Mouse (Mus musculus) forebrain, postnatal 0 days (tissue): ENCODE data around the gene Ankrd24. TPM values are rescaled to one million over a fixed set of nuclear protein-coding genes. Genes with fewer than 3 reads are reported as not detected.
A peak's percentile ranks its signal among the peaks of the same experiment; 100 is the strongest.

ENCODE experiments used
- ATAC-seq: fragments of 200-750 bp; cut with Nextera tagmentation; 2 replicates; pipeline ENCODE4 v1.8.0; 2017; ENCODE audit warnings: mild to moderate bottlenecking, moderate library complexity
- DNase-seq: peaks from one replicate; pipeline ENCODE4 v3.0.0-alpha.2; 2015
- H3K27ac ChIP-seq: fragments of 300-500 bp; sonication (generic); 2 replicates; pipeline ENCODE4 v1.5.1; 2014; ENCODE audit warnings: low read depth, mild to moderate bottlenecking, antibody characterized with exemption, low read length, moderate library complexity, mixed read lengths
- H3K27me3 ChIP-seq: fragments of 300-500 bp; sonication (generic); 2 replicates; pipeline ENCODE4 v1.6.1; 2014; ENCODE audit warnings: mild to moderate bottlenecking, low read length, mixed read lengths; ENCODE audit not compliant: insufficient read depth
- H3K36me3 ChIP-seq: fragments of 300-500 bp; sonication (generic); 2 replicates; pipeline ENCODE4 v1.6.1; 2014; ENCODE audit warnings: mild to moderate bottlenecking, moderate library complexity; ENCODE audit not compliant: insufficient read depth
- H3K4me1 ChIP-seq: fragments of 300-500 bp; sonication (generic); 2 replicates; pipeline ENCODE4 v1.6.1; 2014; ENCODE audit warnings: antibody characterized with exemption; ENCODE audit not compliant: insufficient read depth
- H3K4me2 ChIP-seq: fragments of 300-500 bp; sonication (generic); 2 replicates; pipeline ENCODE4 v1.6.1; 2014; ENCODE audit warnings: low read depth, mild to moderate bottlenecking, moderate library complexity
- H3K4me3 ChIP-seq: fragments of 300-500 bp; sonication (generic); 2 replicates; pipeline ENCODE4 v1.5.1; 2014; ENCODE audit warnings: low read depth, low read length, mixed read lengths
- H3K9ac ChIP-seq: fragments of 300-500 bp; sonication (generic); 2 replicates; pipeline ENCODE4 v1.6.1; 2014; ENCODE audit warnings: mild to moderate bottlenecking
- H3K9me3 ChIP-seq: fragments of 300-500 bp; sonication (generic); 2 replicates; pipeline ENCODE4 v1.6.1; 2016; ENCODE audit warnings: low read length
- CTCF ChIP-seq: sonication (generic); IDR thresholded peaks from 2 replicates; pipeline ENCODE4 v1.5.1; 2016; ENCODE audit warnings: antibody characterized with exemption, control low read depth, low read depth
- WGBS: fragments of 180-500 bp; shearing (Covaris S2); extraction: QIAGEN DNeasy Blood & Tissue Kit; methylation state at CpG from one replicate; pipeline ENCODE4 v1.1.7; 2014; 5-methylcytosine and 5-hydroxymethylcytosine counted together
- polyA plus RNA-seq: library from polyadenylated mRNA; unstranded; fragments of >200 nt; fragmentation: Nextera tagmentation; extraction: Ambion mirVana; gene quantifications from 2 replicates; pipeline ENCODE4 v1.2.1, GENCODE M21; 2015
- total RNA-seq: library from RNA; depleted of rRNA; stranded (reverse); fragments of >200 nt; gene quantifications from 2 replicates; pipeline ENCODE4 v1.2.3, GENCODE M21; 2014

Ankrd24 gene
- total and polyA plus RNA-seq, 2 experiments from 2014 or later, result 11.4 to 63.6 TPM

GRCm38 (mm10) chr10:81620786-81621185 lies 7.6 kb upstream of the Ankrd24 start:
- ATAC-seq (no peak), DNase-seq (no peak)
- Histone ChIP-seq H3K9ac (no peak overlapping the region), H3K9me3 (no peaks in the 10 kb centered on the region), H3K4me1 (no peaks in the 10 kb centered on the region), H3K4me3 (no peak overlapping the region), H3K27me3 (no peaks in the 10 kb centered on the region), H3K27ac (no peak overlapping the region), H3K4me2 (no peak overlapping the region), H3K36me3 (peaks cover 43% of the 10 kb centered on the region)
- 62% methylated on average over 9 of the region's 9 CpGs for WGBS
- TF ChIP-seq CTCF, result no peak

DNA sequence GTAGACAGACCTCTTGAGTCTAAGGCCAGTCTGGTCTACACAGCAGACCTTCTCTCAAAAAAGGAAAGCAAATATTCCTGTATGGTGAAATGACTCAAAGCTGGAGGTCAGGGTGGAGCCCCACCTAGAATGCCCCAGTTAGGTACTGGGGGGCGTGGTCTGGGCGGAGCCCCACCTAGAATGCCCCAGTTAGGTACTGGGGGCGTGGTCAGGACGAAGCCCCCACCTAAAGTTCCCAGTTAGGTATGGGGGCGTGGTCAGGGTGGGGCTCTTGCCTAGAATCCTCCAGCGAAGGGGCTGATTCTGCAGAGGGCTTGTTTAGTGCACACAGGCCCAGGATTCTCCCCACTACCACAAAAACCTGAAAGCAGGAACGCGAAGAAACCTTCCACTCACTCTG lies 4.9 kb upstream of the Ankrd24 start:
- Histone ChIP-seq H3K9ac (no peak overlapping the region), H3K27me3 (no peaks in the 10 kb centered on the region), H3K9me3 (no peaks in the 10 kb centered on the region), H3K4me2 (no peak overlapping the region), H3K36me3 (peaks cover 43% of the 10 kb centered on the region), H3K4me3 (no peak overlapping the region), H3K27ac (no peak overlapping the region), H3K4me1 (peaks cover 11% of the 10 kb centered on the region)
- no peak for TF ChIP-seq CTCF
- ATAC-seq, result no peak
- WGBS, result 65% methylated on average over 8 of the region's 8 CpGs
- no peak for DNase-seq

DNA sequence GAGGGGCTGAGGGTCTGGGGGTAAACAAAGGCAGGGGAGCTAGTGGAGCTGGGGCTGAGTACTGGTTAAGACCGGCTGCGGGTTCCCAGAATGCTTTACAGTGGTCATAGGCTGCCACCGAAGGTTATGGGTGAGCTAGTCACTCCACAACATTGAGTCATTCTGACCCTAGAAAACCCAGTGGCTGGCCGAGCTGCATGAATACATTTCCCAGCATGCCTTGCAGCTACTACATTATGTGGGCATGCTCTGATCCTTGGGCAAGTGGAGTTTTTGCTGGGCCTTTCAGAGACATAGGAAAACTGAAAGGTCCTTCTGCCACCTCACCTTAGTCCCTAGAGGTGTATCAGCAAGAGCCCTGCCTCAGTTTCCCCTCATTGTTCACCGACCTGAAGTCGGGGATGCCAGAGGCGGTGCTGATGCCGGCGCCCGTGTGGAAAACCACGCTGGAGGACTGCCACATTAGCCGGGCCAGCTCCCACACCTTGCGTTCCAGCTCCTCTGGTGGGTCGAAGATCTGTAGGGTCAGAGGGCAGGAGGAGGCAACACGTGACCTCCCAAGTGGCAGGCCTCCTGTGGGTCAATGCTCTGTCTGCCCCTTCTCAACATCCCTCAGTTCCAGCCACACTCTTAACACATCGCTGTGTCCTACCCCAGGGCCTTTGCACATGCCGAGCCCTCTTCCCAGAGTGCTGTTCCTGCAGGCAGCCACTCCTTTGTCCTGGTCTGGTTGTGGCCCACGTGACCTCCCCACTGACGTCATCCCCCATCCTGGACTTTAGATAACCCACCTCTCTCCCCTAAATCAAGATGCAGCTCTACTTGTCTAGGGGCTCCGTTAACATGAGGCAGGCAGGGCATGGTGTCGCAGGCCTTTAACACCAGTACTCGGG lies 2.0 kb upstream of the Ankrd24 start:
- peak overlapping the region; percentile 88 for H3K9ac ChIP-seq
- peak overlapping the region; percentile 80 for H3K4me2 ChIP-seq
- H3K4me3 ChIP-seq, result peak overlapping the region; percentile 90
- DNase-seq (no peak), ATAC-seq (no peak)
- H3K36me3 ChIP-seq, result peaks cover 35% of the 10 kb centered on the region
- TF ChIP-seq CTCF, result no peak
- peak overlapping the region; percentile 86; the same call in 1 of the 2 replicates for H3K27ac ChIP-seq
- peaks cover 11% of the 10 kb centered on the region for H3K4me1 ChIP-seq
- 89% methylated on average over 22 of the region's 22 CpGs for WGBS
- H3K9me3 ChIP-seq, result no peaks in the 10 kb centered on the region
- H3K27me3 ChIP-seq, result no peaks in the 10 kb centered on the region

DNA sequence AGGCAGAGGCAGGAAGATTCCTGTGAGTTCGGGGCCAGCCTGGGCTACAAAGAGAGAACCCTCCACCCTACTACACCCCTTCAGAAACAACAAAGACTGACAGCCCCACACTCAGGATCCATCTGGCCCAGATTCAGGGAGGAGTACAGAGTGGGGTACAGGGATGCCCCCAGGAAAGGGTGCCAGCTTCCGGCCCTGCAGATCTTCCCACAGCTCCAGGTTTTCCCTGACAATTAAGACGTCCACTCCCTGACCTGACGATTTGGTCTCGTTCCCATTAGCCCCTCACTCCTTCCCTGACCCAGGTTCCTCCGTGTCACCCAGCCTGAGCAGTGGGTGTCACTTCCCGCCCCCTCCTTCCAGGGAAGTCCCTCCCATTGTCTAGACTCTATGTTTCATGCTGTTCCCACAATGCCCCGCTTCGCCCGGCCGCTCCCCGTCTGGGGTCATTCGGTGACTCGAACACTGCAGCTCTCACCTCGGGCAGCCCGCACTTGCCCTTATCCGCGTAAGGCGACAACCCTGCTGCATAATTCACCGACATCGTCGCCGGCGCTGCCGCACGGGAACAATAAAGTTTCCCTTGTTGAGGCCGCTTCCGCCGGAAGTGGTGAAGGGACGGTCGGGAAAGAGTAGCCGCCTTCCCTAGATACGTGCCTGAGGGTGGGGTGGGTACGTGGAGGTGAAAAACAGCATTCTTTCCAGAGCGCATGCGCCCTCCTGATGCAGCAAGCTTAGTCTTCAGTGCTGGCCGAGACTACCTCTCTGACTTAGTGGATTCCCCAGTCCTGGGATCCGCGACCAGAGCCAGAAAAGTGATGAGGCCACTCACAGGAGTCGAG lies 1.1 kb upstream of the Ankrd24 start, which contains the start of gene Sirt6:
Gene Sirt6 (minus strand): TSS at position 804 of the 842 bp plus-strand sequence.
- Histone ChIP-seq H3K4me2 (peak within 1 kb of the TSS; percentile 80), H3K27ac (peak within 1 kb of the TSS; percentile 86)
- WGBS, result 6% methylated on average over 40 of the region's 40 CpGs

DNA sequence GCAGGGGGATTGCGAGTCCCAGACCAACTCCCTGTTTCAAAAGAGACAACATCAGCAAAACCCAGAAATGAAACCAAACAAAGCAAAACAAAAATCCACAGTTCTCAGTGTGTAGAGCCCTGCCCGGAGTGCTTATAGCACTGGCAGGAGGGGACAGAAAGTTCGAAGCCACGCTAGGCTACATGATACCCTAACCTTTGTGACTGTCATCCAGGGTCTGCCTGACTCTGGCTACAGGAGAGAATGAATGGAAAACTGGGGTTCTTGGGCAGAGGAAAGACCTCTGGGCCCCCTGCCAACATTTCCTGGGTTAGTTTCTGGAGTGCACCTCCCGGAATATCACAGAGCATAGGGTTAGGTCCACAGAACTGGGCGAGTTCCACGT lies 512 bp upstream of the Ankrd24 start:
- DNase-seq (no peak), ATAC-seq (peak; percentile 21)
- H3K27me3 ChIP-seq, result no peaks in the 10 kb centered on the region
- H3K4me1 ChIP-seq, result peaks cover 11% of the 10 kb centered on the region
- peak overlapping the region; percentile 90 for H3K4me3 ChIP-seq
- WGBS, result 60% methylated on average over 7 of the region's 7 CpGs
- H3K9me3 ChIP-seq, result no peaks in the 10 kb centered on the region
- H3K36me3 ChIP-seq, result peaks cover 22% of the 10 kb centered on the region
- H3K27ac ChIP-seq, result peak overlapping the region; percentile 86
- H3K4me2 ChIP-seq, result peak overlapping the region; percentile 80
- no peak for TF ChIP-seq CTCF
- H3K9ac ChIP-seq, result peak overlapping the region; percentile 88

More for the DNA sequence above, 1.1 kb upstream of the Ankrd24 start, which contains the start of gene Sirt6:
- peaks cover 11% of the 10 kb centered on the region for H3K4me1 ChIP-seq
- ATAC-seq (peak; percentile 95), DNase-seq (peak; percentile 96)
- H3K9ac ChIP-seq, result peak within 1 kb of the TSS; percentile 88
- H3K27me3 ChIP-seq, result no peaks in the 10 kb centered on the region
- peak within 1 kb of the TSS; percentile 90 for H3K4me3 ChIP-seq
- H3K36me3 ChIP-seq, result peaks cover 28% of the 10 kb centered on the region
- TF ChIP-seq CTCF, result no peak
- no peaks in the 10 kb centered on the region for H3K9me3 ChIP-seq

DNA sequence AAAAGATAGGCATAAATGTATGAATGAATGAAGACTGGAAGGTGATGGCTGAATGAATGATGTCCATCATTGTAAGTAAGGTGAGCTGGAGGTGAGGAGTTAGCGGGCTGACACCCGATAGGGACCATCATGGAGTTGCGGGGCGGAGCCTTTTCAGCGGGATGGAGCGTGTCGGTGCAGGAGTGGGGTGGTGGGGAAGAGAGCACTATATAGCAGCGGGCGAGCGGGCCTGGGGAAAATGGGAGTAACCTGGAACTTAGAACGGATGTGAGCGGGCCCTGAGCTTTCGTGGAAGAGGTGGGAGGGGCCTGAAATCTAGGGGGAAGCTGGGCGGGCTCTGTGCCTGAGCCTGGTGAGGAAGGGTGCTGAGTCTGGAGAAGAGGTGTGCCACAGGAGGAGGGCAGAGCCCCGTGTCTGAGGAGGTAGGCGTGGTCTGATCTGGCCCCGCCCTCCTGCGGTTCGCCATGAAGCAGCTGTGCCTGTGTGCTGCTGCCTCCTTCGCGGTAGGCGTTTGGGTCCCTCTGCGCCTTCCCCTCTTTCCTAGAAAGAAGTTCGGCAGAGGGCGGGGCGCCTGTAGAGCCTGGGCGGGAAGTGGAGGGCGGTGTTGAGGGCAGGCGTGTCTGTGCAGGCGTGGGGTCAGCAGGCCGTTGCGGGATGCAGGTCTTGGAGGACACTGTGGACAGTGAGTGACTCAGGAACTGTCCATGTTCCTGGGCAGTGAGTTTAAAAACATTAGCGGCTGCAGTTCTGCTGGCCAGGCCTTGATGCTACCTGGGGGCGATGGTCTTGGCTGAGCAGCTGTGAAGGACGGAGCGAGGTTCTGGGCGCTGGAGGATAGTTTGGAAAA lies 5.1 kb downstream of the Ankrd24 start:
- 4% methylated on average over 37 of the region's 37 CpGs for WGBS
- Histone ChIP-seq H3K4me2 (peak overlapping the region; percentile 73), H3K36me3 (no peaks in the 10 kb centered on the region), H3K27me3 (no peaks in the 10 kb centered on the region), H3K27ac (peak overlapping the region; percentile 54), H3K4me3 (peak overlapping the region; percentile 36), H3K4me1 (no peaks in the 10 kb centered on the region), H3K9me3 (no peaks in the 10 kb centered on the region), H3K9ac (peak overlapping the region; percentile 50)
- ATAC-seq (peak; percentile 94), DNase-seq (peak; percentile 85)
- no peak for TF ChIP-seq CTCF
